Mouse (Mus musculus): Measurements from ENCODE around the gene 2010111I01Rik.
"Not testable (repeated sequence)": the region's sequence is repeated elsewhere in the genome, so short reads cannot be mapped to it uniquely, and the experiment has no call there.

Gene 2010111I01Rik

GRCm38 (mm10) chr13:63223026-63223770, 258.5 kb downstream of the 2010111I01Rik start:
- no peak for DNase-seq

- DNase-seq: no peak
Measured at GRCm38 (mm10) chr13:63225796-63226583, 261.3 kb downstream of the 2010111I01Rik start.

- no peak for DNase-seq
Measured at GRCm38 (mm10) chr13:63227785-63228184, 263.1 kb downstream of the 2010111I01Rik start.

GRCm38 (mm10) chr13:63230955-63231701, 266.4 kb downstream of the 2010111I01Rik start:
- DNase-seq: no peak

GRCm38 (mm10) chr13:63231702-63232070, 267.0 kb downstream of the 2010111I01Rik start:
- DNase-seq: no peak

GRCm38 (mm10) chr13:63232558-63232957, 267.9 kb downstream of the 2010111I01Rik start:
- no peak for DNase-seq

- DNase-seq: not testable (repeated sequence)
Measured at GRCm38 (mm10) chr13:63234520-63234919, 269.8 kb downstream of the 2010111I01Rik start.

GRCm38 (mm10) chr13:63235551-63235950, 270.9 kb downstream of the 2010111I01Rik start:
- DNase-seq: no peak

- no peak for DNase-seq
Measured at GRCm38 (mm10) chr13:63236159-63236893, 271.6 kb downstream of the 2010111I01Rik start.

GRCm38 (mm10) chr13:63238045-63238444, 273.4 kb downstream of the 2010111I01Rik start:
- no peak for DNase-seq

- no peak for DNase-seq
Measured at GRCm38 (mm10) chr13:63239301-63239804, 274.7 kb downstream of the 2010111I01Rik start.

GRCm38 (mm10) chr13:63239877-63240671, 275.4 kb downstream of the 2010111I01Rik start:
- peak; percentile 91 for DNase-seq

- peak; percentile 71 for DNase-seq
Measured at GRCm38 (mm10) chr13:63240835-63241234, 276.1 kb downstream of the 2010111I01Rik start.

- no peak for DNase-seq
Measured at GRCm38 (mm10) chr13:63241665-63242064, 277.0 kb downstream of the 2010111I01Rik start.

- DNase-seq: no peak
Measured at GRCm38 (mm10) chr13:63242401-63243192, 277.9 kb downstream of the 2010111I01Rik start.

GRCm38 (mm10) chr13:63243586-63243985, 278.9 kb downstream of the 2010111I01Rik start:
- no peak for DNase-seq

GRCm38 (mm10) chr13:63244425-63244824, 279.7 kb downstream of the 2010111I01Rik start:
- no peak for DNase-seq

GRCm38 (mm10) chr13:63245218-63245617, 280.5 kb downstream of the 2010111I01Rik start:
- no peak for DNase-seq

- no peak for DNase-seq
Measured at GRCm38 (mm10) chr13:63245812-63246211, 281.1 kb downstream of the 2010111I01Rik start.

- no peak for DNase-seq
Measured at GRCm38 (mm10) chr13:63246332-63246940, 281.7 kb downstream of the 2010111I01Rik start.
